Mouse (Mus musculus) layer of hippocampus, adult 2 months (tissue): ENCODE data around the gene Mrtfa. TPM values are rescaled to one million over a fixed set of nuclear protein-coding genes. Genes with fewer than 3 reads are reported as not detected.

ENCODE experiments used
- DNase-seq, 2 experiments: peaks; one replicate each; pipeline ENCODE4 v3.0.0; 2022; ENCODE audit warnings: low spot score in 2 of 2
- H3K27ac ChIP-seq: fragments of 200-600 bp; 2 replicates; pipeline ENCODE4 v1.8.1; 2022
- H3K4me3 ChIP-seq: fragments of 200-600 bp; 2 replicates; pipeline ENCODE4 v1.8.1; 2022; ENCODE audit warnings: mild to moderate bottlenecking
- CTCF ChIP-seq: fragments of 200-600 bp; conservative IDR thresholded peaks from 2 replicates; pipeline ENCODE4 v1.8.1; 2022; ENCODE audit warnings: antibody characterized with exemption, mild to moderate bottlenecking, moderate library complexity
- total RNA-seq, 2 experiments: library from RNA; stranded (reverse); gene quantifications; 2 replicates each; pipeline ENCODE4 v1.2.3; 2021

The Mrtfa gene
- total RNA-seq, 2 experiments from 2014 or later = 109 to 115 TPM

DNA sequence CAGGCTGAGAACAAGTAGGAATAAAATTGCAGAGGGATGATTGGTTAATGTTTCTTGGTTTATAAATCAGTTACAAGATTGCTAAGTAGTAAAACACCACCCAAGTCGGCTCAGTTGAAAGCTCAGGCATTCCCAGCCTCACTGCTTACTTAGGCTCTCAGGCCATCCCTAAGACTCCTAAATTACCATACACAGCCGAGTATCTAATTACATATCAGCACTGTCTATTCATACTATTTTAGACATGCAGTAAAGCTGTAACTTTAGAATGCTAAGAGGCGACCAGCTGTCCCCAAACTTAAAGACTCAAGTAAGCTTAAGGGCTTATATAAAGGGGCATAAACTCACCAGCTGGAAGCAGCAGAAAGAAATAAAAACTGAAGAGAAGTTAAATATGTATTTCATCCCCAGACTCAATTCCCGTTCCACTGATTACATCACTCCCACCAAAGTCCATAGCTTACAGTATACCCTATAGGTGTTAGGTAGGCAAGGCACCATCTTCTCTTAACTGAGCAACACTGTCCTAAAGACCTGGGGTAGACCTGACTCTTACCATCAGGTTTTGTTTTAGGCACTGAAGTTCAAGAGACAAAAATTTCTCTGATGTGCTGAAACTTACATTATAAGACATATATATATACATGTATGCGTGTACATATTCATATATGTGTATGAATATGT is 62.3 kb downstream of the Mrtfa start:
- Histone ChIP-seq H3K27ac (peak overlapping the region; percentile 82; the same call in 1 of the 2 replicates), H3K4me3 (no peak overlapping the region)
- no peak for TF ChIP-seq CTCF
- no peak for DNase-seq

DNA sequence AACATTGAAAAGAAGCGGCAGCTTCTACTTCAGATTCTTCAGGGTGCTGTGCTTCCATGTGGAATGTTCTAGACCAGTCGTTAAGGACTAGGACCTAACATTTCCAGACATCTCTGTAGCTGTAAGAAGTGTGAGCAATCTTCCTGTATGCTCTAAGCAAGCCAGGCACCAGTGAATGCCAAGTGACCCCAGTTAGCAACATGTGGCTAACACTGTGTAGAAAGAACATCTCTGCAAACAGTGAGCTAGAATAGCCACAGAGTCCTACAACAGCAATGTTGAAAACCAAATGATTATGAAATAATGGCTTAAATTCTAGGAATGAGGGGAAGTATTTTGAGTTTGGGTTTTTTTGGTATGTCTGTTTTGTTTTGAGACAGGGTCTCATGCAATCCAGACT is 66.3 kb downstream of the Mrtfa start:
- H3K27ac ChIP-seq = no peak overlapping the region
- no peak for DNase-seq
- no peak for TF ChIP-seq CTCF
- no peak overlapping the region for H3K4me3 ChIP-seq

DNA sequence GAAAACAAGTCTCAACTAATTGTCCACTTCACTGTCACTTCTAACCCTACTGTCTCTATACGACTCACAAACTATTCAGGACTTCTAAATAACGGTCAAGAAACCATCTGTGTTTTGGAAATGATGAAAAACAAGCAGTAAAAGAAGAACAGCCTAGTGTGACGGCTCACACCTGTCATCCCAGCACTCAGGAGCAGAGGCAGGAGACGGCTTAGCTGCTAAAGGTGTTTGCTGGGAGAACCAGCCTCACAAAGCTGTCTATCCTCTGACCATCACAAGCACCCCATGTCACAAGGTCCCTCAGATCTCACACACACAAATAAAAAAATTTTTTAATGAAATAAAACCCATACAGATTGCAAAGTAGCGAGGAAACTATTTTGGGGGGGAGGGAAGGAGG is 67.4 kb downstream of the Mrtfa start:
- Histone ChIP-seq H3K4me3 (no peak overlapping the region), H3K27ac (peak overlapping the region; percentile 77)
- no peak for TF ChIP-seq CTCF
- no peak for DNase-seq

DNA sequence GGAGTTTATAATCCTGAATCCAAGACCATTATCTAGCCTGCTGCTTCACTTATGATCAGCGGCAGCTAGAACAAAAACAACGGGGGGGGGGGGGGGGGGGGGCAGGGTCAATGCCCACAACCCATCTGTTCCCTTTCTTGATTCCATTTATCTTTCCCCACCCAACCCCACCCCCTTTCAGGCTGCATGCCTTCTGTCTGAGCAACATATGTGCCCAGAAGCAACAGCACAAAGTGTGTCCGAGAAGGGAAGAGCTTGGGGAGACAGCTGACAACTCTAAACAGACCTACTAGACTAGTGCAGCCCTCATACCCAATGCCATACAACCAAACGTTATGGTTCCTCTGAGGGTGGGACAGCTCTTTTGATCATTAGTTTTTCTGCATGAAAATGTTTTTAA is 68.0 kb downstream of the Mrtfa start:
- peak overlapping the region; percentile 77 for H3K27ac ChIP-seq
- no peak for TF ChIP-seq CTCF
- H3K4me3 ChIP-seq = no peak overlapping the region
- DNase-seq = no peak

DNA sequence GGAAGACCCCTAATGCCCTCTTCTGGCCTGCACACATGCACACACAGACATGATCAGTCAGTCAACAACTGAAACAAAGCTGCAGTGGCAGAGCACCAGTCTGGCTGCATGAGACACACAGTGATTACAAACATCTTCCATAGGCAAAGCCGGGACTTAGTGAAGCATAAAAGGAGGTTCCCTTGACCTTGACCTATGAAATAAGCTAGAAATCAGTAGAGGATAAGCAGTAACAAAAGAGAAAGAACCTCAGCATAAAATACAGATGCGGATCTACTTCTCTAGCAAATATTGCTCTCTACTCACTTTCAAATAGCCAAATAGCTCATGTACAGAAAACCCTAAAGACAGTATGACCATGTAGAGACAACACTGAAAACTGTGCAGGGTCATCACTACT is 68.5 kb downstream of the Mrtfa start:
- no peak overlapping the region for H3K4me3 ChIP-seq
- peak overlapping the region; percentile 77 for H3K27ac ChIP-seq
- no peak for TF ChIP-seq CTCF
- DNase-seq = no peak

DNA sequence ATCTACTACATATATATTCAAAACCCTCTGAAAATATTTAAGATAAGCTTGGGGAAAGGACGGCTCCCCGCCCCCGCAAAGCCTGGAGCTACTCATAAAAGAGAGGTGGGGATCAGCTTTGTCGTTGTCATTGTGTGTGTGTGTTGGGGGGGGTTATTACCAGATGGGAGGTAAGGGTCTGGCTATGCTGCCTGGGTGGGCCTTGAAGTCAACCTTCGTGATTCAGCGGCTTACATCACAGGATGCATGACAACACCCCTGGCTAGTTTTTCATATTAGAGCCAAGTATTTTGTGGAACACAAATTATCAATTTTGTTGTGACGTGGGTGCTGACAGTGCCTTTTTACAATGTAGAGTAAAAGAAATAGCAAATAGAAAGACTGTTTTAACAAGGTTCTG is 69.6 kb downstream of the Mrtfa start:
- Histone ChIP-seq H3K4me3 (no peak overlapping the region), H3K27ac (peak overlapping the region; percentile 77)
- TF ChIP-seq CTCF = no peak
- no peak for DNase-seq

DNA sequence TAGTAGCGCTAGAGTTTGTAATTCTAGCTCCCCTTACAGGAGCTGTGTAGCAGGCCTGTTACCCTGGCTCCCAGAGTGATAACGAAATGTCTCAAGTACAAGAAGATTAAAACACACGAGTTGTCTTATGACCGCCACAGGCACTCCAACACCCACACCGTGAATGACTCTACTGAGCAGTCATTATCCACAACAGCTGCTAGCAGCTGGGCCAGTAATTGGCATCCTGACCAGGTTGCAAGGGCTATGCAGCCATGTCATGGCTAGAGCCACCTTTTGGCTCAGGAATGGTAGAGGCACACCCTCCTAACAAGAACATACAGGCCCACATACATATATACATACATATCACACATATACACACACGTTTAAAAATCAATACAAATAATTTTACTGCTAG is 70.4 kb downstream of the Mrtfa start:
- H3K4me3 ChIP-seq = no peak overlapping the region

DNA sequence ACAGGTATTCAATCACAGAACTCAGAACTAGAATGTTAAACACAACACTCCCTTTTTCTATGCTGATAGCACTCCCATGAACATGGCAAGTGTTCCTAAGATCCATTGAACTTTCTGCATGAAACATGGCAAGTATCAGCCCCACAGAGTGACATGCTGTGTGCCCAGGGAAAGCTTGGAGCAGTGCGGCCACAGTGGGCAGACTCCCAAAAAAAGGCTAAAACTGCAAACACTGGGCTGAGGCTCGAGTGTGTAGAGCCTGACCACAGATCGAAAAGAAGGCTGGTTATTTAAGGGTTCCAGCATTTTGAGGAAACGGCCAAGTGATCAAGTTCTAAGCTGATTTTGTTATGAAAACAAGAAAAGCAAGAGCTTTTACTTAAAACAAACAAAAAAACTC is 72.3 kb downstream of the Mrtfa start:
- no peak for DNase-seq
- Histone ChIP-seq H3K4me3 (no peak overlapping the region), H3K27ac (no peak overlapping the region; the same call in 1 of the 2 replicates)
- TF ChIP-seq CTCF = no peak

More for the DNA sequence above, 70.4 kb downstream of the Mrtfa start:
- TF ChIP-seq CTCF = peak; percentile 46
- DNase-seq = no peak
- H3K27ac ChIP-seq = peak overlapping the region; percentile 77; the same call in 1 of the 2 replicates

DNA sequence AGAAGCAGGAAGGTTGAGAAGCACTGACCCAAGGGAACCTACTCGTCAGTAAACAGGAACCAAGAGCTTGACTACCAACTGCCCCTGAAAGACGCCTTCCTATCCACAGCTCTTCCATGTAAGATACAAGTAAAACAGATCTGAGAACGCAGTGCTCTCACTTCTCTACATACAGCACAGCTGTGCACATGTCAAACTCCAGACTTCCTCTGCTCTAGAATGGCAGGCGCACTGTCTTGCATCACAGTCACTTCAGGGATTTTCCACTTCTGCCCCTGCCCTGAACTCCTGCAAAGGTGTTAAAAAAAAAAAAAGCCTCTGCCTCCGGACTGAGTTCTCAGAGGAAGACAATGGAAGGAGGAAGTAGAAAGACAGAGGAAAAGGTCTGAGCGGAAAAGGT is 78.0 kb downstream of the Mrtfa start:
- TF ChIP-seq CTCF = no peak
- H3K4me3 ChIP-seq = no peak overlapping the region
- H3K27ac ChIP-seq = peak overlapping the region; percentile 90
- DNase-seq = no peak

DNA sequence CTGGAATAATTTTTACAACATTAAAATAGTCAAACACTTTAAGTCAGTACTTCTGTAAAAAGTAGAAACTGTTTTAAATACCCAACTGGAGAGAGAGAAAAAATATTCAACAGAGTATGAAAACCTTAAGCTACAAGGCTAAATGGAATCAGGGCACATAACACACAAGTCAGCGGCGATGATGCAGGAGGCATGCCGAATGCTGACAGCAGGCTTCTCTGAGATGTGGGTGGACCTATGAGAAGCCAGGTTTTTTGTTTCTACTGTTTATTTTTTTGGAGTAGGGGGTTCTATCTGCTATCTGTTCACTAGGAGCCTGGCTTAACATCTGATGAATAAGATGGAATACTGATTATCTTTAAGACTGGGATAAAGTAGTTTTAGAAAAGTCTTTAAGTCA is 80.2 kb downstream of the Mrtfa start:
- Histone ChIP-seq H3K4me3 (no peak overlapping the region), H3K27ac (peak overlapping the region; percentile 90)
- TF ChIP-seq CTCF = no peak
- peak in 1 of 2 experiments; percentile 49 for DNase-seq

DNA sequence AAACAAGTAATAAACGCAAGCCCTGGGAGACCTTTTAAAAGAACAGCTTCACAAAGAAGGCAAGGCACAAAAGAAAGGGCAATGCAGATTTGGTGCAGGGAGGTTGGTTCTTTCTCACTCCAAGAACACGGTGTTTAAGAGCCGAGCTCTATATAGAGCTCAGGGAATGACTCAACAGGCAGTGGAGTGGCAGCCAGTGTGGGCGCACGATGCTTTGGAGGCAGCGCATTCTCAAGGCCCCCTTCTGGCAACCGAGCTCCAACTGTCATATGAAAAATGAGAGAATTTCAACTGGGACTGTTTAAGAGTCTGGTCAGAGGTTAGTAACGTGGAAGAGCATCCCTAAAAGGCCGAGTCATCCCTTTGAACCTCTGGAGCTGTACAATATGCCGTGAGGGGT is 84.6 kb downstream of the Mrtfa start:
- peak overlapping the region; percentile 92 for H3K27ac ChIP-seq
- peak; percentile 55 to 78 for DNase-seq
- TF ChIP-seq CTCF = peak; percentile 52
- peak overlapping the region; percentile 60 for H3K4me3 ChIP-seq

DNA sequence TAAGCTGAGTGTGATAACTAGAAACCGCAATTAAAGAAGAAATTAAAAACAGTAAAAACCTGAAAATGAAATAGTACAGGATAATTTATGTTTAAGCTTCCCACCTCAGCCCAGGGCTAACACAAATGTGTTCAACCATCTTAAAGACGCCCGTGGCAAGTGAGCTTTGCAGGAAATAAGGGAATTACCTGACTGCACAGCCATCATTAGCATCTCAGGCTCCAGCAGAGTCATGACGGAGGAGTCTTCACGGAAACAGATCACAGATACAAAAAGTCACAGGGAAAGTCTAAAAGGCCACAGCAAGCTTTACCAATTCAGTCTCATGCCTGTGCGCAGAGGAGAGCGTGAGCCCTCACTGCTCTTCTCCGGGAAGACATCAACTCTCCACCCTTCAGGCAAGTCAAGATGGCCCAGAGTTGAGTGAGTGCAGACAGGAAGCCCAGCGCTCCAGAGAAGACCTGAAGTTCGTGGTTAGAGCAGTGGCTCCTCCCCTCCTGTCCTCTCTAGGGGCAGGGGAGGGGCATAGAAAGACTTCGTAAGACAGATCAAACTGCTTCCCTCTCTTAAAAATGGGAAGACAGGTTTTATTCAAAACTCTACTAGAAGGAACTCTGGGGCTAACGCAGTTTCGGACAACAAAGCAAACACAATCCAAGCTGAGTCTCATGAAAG is 85.8 kb downstream of the Mrtfa start:
- no peak for DNase-seq
- TF ChIP-seq CTCF = no peak
- Histone ChIP-seq H3K4me3 (peak overlapping the region; percentile 60), H3K27ac (peak overlapping the region; percentile 92)

DNA sequence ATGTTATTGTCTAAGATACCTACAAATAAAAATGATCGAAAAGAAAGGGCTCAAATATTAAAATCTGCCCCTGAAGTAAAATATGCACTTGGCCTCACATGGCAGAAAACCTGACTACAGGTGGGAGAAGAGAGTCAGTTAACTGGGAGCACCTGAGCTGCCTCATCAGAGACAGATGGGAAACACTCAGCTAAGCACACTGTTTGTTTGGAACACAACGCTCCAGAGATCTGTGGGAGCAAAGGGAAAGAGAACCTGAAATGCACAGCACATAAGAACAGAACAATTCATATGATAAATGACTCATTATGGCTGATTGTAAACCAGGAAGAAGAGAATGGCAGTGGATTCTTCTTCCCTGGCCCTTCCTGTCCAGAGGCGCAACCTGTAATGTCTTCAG is 87.1 kb downstream of the Mrtfa start:
- Histone ChIP-seq H3K27ac (peak overlapping the region; percentile 92), H3K4me3 (peak overlapping the region; percentile 60)
- TF ChIP-seq CTCF = no peak
- no peak for DNase-seq

DNA sequence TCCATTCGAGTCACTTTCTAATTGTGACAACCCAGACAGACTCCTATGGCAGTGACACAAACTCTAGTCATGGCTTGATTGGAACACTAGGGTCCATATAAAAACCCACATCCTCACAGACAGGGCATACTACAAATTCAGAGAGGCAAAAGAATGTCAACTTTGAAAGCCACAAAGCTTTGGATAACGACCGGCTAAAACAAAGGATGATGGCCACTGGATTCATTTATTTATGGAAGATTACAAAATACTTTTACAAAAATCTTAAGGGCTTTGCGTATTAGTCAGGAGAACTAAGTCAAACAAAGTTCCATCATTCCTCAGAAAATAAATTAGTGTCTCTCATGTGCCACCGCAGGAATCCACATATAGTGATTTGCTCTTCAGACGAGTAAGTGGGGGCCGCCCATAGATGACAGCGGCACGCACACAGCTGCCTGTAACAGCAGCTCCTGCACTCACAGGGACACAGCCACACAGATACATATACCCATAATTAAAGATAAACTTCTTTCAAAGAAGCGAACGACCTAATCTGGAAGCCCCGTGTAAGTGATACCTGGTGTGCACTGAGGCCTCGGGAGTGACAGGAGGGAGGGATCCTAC is 88.2 kb downstream of the Mrtfa start:
- TF ChIP-seq CTCF = no peak; the same call in 1 of the 2 replicates
- H3K4me3 ChIP-seq = peak overlapping the region; percentile 60
- no peak for DNase-seq
- peak overlapping the region; percentile 92 for H3K27ac ChIP-seq
